Mouse (Mus musculus): Measurements from ENCODE around the gene Nsd2. TPM values are rescaled to one million over a fixed set of nuclear protein-coding genes. Genes with fewer than 3 reads are reported as not detected.
A peak's percentile ranks its signal among the peaks of the same experiment; 100 is the strongest.

The Nsd2 gene
- polyA plus RNA-seq, 1 experiment from 2014 or later = 78.7 TPM

GRCm38 (mm10) chr5:33926170-33926569, 105.6 kb downstream of the Nsd2 start:
- no peak for ATAC-seq (ENCODE audit: insufficient number of reproducible peaks, low FRiP score, low TSS enrichment, low read depth)
- DNase-seq (ENCODE audit: low spot score) = no peak
- Histone ChIP-seq H3K4me1 (ENCODE audit: control insufficient read depth, insufficient read depth, low read length) (no peaks in the 10 kb centered on the region), H3K36me3 (ENCODE audit: control insufficient read depth, insufficient read depth, low read length) (peaks cover 14% of the 10 kb centered on the region; the same call in 1 of the 2 replicates), H3K4me2 (ENCODE audit: low read depth, severe bottlenecking) (no peak overlapping the region), H3K9me3 (ENCODE audit: control insufficient read depth, low read length) (no peaks in the 10 kb centered on the region), H3K9ac (ENCODE audit: low read length) (no peak overlapping the region), H3K27ac (replicated peaks; ENCODE audit: low read depth, low read length) (no peak overlapping the region), H3K4me3 (ENCODE audit: low read depth, low read length) (no peak overlapping the region), H3K27me3 (ENCODE audit: control insufficient read depth, insufficient read depth, low read length) (no peaks in the 10 kb centered on the region)

- Histone ChIP-seq H3K27ac (replicated peaks; ENCODE audit: low read depth, low read length) (no peak overlapping the region), H3K4me3 (ENCODE audit: low read depth, low read length) (no peak overlapping the region), H3K9me3 (ENCODE audit: control insufficient read depth, low read length) (no peaks in the 10 kb centered on the region), H3K4me1 (ENCODE audit: control insufficient read depth, insufficient read depth, low read length) (0 out of 2 replicates have a peak, but pooled peaks cover 8% of the 10 kb centered on the region), H3K36me3 (ENCODE audit: control insufficient read depth, insufficient read depth, low read length) (peaks cover 6% of the 10 kb centered on the region; the same call in 1 of the 2 replicates), H3K9ac (ENCODE audit: low read length) (no peak overlapping the region), H3K4me2 (ENCODE audit: low read depth, severe bottlenecking) (no peak overlapping the region), H3K27me3 (ENCODE audit: control insufficient read depth, insufficient read depth, low read length) (no peaks in the 10 kb centered on the region)
- DNase-seq (ENCODE audit: low spot score) (no peak), ATAC-seq (ENCODE audit: insufficient number of reproducible peaks, low FRiP score, low TSS enrichment, low read depth) (no peak)
- 80% methylated on average over 2 of the region's 2 CpGs for WGBS
Observed at GRCm38 (mm10) chr5:33932413-33932812, 111.9 kb downstream of the Nsd2 start.

GRCm38 (mm10) chr5:33934081-33934480, 113.6 kb downstream of the Nsd2 start:
- no peaks in the 10 kb centered on the region for H3K27me3 ChIP-seq (ENCODE audit: control insufficient read depth, insufficient read depth, low read length)
- H3K9me3 ChIP-seq (ENCODE audit: control insufficient read depth, low read length) = no peaks in the 10 kb centered on the region
- WGBS = 80% methylated on average over 2 of the region's 2 CpGs
- no peak overlapping the region for H3K9ac ChIP-seq (ENCODE audit: low read length)
- H3K4me2 ChIP-seq (ENCODE audit: low read depth, severe bottlenecking) = 0 out of 2 replicates have a peak overlapping the region, but pooled peaks have one; percentile 5
- peaks cover 6% of the 10 kb centered on the region; the same call in 1 of the 2 replicates for H3K36me3 ChIP-seq (ENCODE audit: control insufficient read depth, insufficient read depth, low read length)
- no peak for DNase-seq (ENCODE audit: low spot score)
- ATAC-seq (ENCODE audit: insufficient number of reproducible peaks, low FRiP score, low TSS enrichment, low read depth) = no peak
- H3K27ac ChIP-seq (replicated peaks; ENCODE audit: low read depth, low read length) = no peak overlapping the region
- H3K4me3 ChIP-seq (ENCODE audit: low read depth, low read length) = no peak overlapping the region
- H3K4me1 ChIP-seq (ENCODE audit: control insufficient read depth, insufficient read depth, low read length) = 0 out of 2 replicates have a peak, but pooled peaks cover 8% of the 10 kb centered on the region

- Histone ChIP-seq H3K4me3 (ENCODE audit: low read depth, low read length) (peak overlapping the region; percentile 74), H3K9ac (ENCODE audit: low read length) (no peak overlapping the region), H3K9me3 (ENCODE audit: control insufficient read depth, low read length) (peaks cover under 1% of the 10 kb centered on the region; the same call in 1 of the 2 replicates), H3K4me1 (ENCODE audit: control insufficient read depth, insufficient read depth, low read length) (0 out of 2 replicates have a peak, but pooled peaks cover 8% of the 10 kb centered on the region), H3K27me3 (ENCODE audit: control insufficient read depth, insufficient read depth, low read length) (no peaks in the 10 kb centered on the region), H3K27ac (replicated peaks; ENCODE audit: low read depth, low read length) (no peak overlapping the region), H3K4me2 (ENCODE audit: low read depth, severe bottlenecking) (peak overlapping the region; percentile 39; the same call in 1 of the 2 replicates), H3K36me3 (ENCODE audit: control insufficient read depth, insufficient read depth, low read length) (peaks cover 5% of the 10 kb centered on the region; the same call in 1 of the 2 replicates)
- 83% methylated on average over 7 of the region's 7 CpGs for WGBS
- ATAC-seq (ENCODE audit: insufficient number of reproducible peaks, low FRiP score, low TSS enrichment, low read depth) = no peak
- no peak for DNase-seq (ENCODE audit: low spot score)
Observed at GRCm38 (mm10) chr5:33934877-33935276, 114.4 kb downstream of the Nsd2 start.

DNA sequence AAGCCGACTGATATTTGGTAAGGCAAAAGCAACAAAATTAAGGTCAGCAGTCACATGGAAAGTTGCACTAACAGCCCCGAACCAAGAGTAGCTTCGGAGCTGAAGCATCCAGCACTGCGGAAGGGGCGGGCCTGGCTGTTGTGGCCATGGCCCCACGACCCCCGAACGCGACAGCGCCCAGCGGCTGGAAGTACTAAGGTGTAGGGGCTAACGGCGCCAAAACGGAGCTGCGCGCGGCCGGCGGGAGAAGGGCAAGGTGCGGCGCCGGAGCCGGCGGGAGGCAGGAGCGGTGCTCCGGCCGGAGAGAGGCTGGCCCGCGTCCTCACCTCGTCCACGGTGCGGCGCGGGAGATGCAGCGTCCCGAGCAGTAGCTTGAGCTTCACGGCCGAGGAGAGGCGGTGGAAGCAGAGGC, 115.2 kb downstream of the Nsd2 start:
- DNase-seq (ENCODE audit: low spot score) (no peak), ATAC-seq (ENCODE audit: insufficient number of reproducible peaks, low FRiP score, low TSS enrichment, low read depth) (no peak)
- H3K27ac ChIP-seq (replicated peaks; ENCODE audit: low read depth, low read length) = peak overlapping the region; percentile 89
- no peaks in the 10 kb centered on the region for H3K36me3 ChIP-seq (ENCODE audit: control insufficient read depth, insufficient read depth, low read length)
- peak overlapping the region; percentile 39 for H3K4me2 ChIP-seq (ENCODE audit: low read depth, severe bottlenecking)
- peak overlapping the region; percentile 94 for H3K9ac ChIP-seq (ENCODE audit: low read length)
- peak overlapping the region; percentile 74 for H3K4me3 ChIP-seq (ENCODE audit: low read depth, low read length)
- H3K27me3 ChIP-seq (ENCODE audit: control insufficient read depth, insufficient read depth, low read length) = no peaks in the 10 kb centered on the region
- 0 out of 2 replicates have a peak, but pooled peaks cover 8% of the 10 kb centered on the region for H3K4me1 ChIP-seq (ENCODE audit: control insufficient read depth, insufficient read depth, low read length)
- H3K9me3 ChIP-seq (ENCODE audit: control insufficient read depth, low read length) = peaks cover 3% of the 10 kb centered on the region; the same call in 1 of the 2 replicates
- WGBS = 2% methylated on average over 34 of the region's 39 CpGs

GRCm38 (mm10) chr5:33936120-33936707, 115.7 kb downstream of the Nsd2 start, which contains the start of gene Nelfa:
Gene Nelfa (minus strand): TSS chr5:33936413.
- peak within 1 kb of the TSS; percentile 94 for H3K9ac ChIP-seq (ENCODE audit: low read length)
- under 1% methylated on average over 61 of the region's 61 CpGs for WGBS
- H3K36me3 ChIP-seq (ENCODE audit: control insufficient read depth, insufficient read depth, low read length) = no peaks in the 10 kb centered on the region
- H3K4me3 ChIP-seq (ENCODE audit: low read depth, low read length) = peak within 1 kb of the TSS; percentile 74
- H3K4me2 ChIP-seq (ENCODE audit: low read depth, severe bottlenecking) = peak within 1 kb of the TSS; percentile 65
- H3K27ac ChIP-seq (replicated peaks; ENCODE audit: low read depth, low read length) = peak within 1 kb of the TSS; percentile 89
- 0 out of 2 replicates have a peak, but pooled peaks cover 8% of the 10 kb centered on the region for H3K4me1 ChIP-seq (ENCODE audit: control insufficient read depth, insufficient read depth, low read length)
- no peaks in the 10 kb centered on the region for H3K27me3 ChIP-seq (ENCODE audit: control insufficient read depth, insufficient read depth, low read length)
- ATAC-seq (ENCODE audit: insufficient number of reproducible peaks, low FRiP score, low TSS enrichment, low read depth) (peak; percentile 97), DNase-seq (ENCODE audit: low spot score) (peak; percentile 99)
- peaks cover 3% of the 10 kb centered on the region; the same call in 1 of the 2 replicates for H3K9me3 ChIP-seq (ENCODE audit: control insufficient read depth, low read length)

GRCm38 (mm10) chr5:33937230-33937629, 116.7 kb downstream of the Nsd2 start:
- peak overlapping the region; percentile 65; the same call in 1 of the 2 replicates for H3K4me2 ChIP-seq (ENCODE audit: low read depth, severe bottlenecking)
- DNase-seq (ENCODE audit: low spot score) (no peak), ATAC-seq (ENCODE audit: insufficient number of reproducible peaks, low FRiP score, low TSS enrichment, low read depth) (no peak)
- 0 out of 2 replicates have a peak, but pooled peaks cover 8% of the 10 kb centered on the region for H3K4me1 ChIP-seq (ENCODE audit: control insufficient read depth, insufficient read depth, low read length)
- H3K4me3 ChIP-seq (ENCODE audit: low read depth, low read length) = peak overlapping the region; percentile 74; the same call in 1 of the 2 replicates
- H3K9me3 ChIP-seq (ENCODE audit: control insufficient read depth, low read length) = peaks cover 3% of the 10 kb centered on the region; the same call in 1 of the 2 replicates
- H3K36me3 ChIP-seq (ENCODE audit: control insufficient read depth, insufficient read depth, low read length) = no peaks in the 10 kb centered on the region
- H3K9ac ChIP-seq (ENCODE audit: low read length) = no peak overlapping the region
- no peak overlapping the region for H3K27ac ChIP-seq (replicated peaks; ENCODE audit: low read depth, low read length)
- no peaks in the 10 kb centered on the region for H3K27me3 ChIP-seq (ENCODE audit: control insufficient read depth, insufficient read depth, low read length)
- 92% methylated on average over 2 of the region's 2 CpGs for WGBS

DNA sequence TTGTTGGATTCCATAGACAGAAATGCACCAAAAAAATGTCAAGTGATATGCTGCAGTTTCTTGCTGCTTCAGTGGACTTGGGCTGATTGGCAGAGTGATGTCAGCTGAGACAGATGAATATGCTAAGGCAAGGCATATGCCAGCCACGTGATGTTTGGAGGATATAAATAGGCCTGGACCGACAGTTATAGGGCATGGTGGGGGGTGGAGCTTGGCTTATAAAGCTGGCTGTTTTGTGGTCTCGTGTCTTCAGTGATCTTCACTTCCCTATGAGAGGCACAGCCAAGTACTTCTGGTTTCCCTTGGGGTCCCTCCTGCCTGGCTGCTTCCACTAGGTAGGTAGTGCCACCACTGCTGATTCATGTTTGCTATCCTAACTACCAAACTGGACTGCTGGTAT, 117.9 kb downstream of the Nsd2 start:
- 89% methylated on average over 3 of the region's 3 CpGs for WGBS
- Histone ChIP-seq H3K27ac (replicated peaks; ENCODE audit: low read depth, low read length) (no peak overlapping the region), H3K27me3 (ENCODE audit: control insufficient read depth, insufficient read depth, low read length) (no peaks in the 10 kb centered on the region), H3K4me2 (ENCODE audit: low read depth, severe bottlenecking) (no peak overlapping the region), H3K4me3 (ENCODE audit: low read depth, low read length) (no peak overlapping the region), H3K36me3 (ENCODE audit: control insufficient read depth, insufficient read depth, low read length) (no peaks in the 10 kb centered on the region), H3K4me1 (ENCODE audit: control insufficient read depth, insufficient read depth, low read length) (0 out of 2 replicates have a peak, but pooled peaks cover 8% of the 10 kb centered on the region), H3K9me3 (ENCODE audit: control insufficient read depth, low read length) (peaks cover 3% of the 10 kb centered on the region; the same call in 1 of the 2 replicates), H3K9ac (ENCODE audit: low read length) (no peak overlapping the region)
- ATAC-seq (ENCODE audit: insufficient number of reproducible peaks, low FRiP score, low TSS enrichment, low read depth) = no peak
- DNase-seq (ENCODE audit: low spot score) = no peak

Measured in limb, embryonic 11.5 days (tissue).